Mouse (Mus musculus) MEL (cell line): Measurements from ENCODE around the gene Cpa4.

Experiments
- MAX ChIP-seq: IDR thresholded peaks from 2 replicates; pipeline ENCODE4 v1.6.1; 2011; ENCODE audit warnings: low read length, improper control_type of control experiment
- NELFE ChIP-seq: IDR thresholded peaks from 2 replicates; pipeline ENCODE4 v1.6.1; 2011; ENCODE audit warnings: low read depth, low read length, improper control_type of control experiment

- no peak for TF ChIP-seq NELFE
- no peak for TF ChIP-seq MAX
These were observed 20.9 kb upstream of the Cpa4 start for GRCm38 (mm10) chr6:30547274-30547645.
